Mouse (Mus musculus): Measurements from ENCODE around the gene Pofut1.

Pofut1 gene

DNA sequence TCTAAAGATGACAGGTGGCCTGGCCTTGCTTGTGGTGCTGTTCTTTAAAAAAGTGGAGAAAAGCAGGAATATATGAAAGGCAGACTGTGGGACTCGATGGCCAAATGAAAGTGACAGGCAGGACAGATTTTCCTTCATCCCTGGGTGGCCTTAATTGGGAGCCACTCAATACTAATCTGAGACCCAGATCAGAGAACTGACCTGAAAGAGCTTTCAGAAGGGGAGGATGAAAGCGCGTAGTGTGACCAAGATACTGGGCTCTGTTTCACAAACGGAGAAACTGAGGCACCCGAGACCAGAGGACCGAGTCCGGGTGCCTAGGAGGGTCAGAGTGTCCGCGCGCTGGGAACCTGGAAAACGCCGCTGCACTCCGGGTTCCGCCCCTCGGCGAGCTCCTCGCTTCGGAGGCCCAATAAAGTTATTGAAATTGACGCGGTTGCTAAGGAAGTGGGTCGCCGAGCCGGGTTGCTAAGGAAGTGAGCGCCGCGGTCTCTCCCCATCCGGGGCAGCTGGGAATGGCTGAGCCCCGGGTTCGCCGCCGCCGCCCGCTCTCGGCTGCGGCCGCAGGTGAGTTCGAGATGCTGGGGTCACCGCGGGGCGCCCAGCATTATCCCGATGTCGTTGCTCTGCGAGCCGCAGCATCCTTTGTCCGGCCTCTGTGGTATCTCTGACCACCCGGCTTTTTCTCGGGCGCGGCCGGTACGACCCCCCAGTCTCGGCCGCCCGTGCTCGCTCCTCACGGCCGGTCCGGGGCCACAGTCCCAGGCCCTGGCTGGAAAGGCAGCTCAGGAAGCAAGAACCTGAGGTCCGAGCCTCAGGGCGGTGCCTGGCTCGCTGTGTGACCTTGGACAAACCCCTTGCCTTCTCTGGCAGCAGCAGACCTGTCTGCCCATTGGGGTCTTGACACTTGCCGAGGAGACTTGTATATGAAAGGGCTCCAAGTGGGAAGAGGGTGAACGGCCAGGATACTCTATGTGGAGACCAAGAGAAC lies 49.9 kb downstream of the Pofut1 start, which contains the start of gene Kif3b:
Gene Kif3b (plus strand): TSS at position 476 of the 991 bp plus-strand sequence.
- DNase-seq = peak; percentile 86

DNA sequence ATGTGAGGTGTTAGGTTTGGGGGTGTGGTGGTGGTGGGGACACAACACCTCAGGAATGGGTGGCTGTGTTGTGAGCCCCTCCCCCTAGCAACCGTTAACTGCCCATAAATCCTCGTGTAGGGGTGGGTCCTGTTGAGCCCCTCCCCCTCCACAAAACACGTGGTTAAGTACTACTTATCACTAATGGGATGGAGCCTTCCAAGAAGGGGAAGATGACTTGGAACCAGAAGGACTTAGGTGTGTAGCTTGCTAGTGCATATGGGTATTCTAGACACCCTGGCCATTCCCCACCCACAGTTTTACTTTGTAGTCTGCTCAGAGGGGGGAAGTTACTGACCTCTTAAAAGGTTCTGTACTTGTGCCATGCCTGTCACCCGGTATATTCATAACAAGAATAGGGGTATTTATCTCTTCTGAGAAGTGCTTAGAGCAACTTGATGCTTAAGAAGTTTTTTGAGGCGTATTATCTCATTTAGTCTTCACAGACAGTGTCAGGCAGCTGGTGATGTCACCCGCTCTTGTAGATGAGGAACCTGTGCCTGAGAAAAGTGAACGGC lies 51.0 kb downstream of the Pofut1 start:
- peak; percentile 52 for DNase-seq

DNA sequence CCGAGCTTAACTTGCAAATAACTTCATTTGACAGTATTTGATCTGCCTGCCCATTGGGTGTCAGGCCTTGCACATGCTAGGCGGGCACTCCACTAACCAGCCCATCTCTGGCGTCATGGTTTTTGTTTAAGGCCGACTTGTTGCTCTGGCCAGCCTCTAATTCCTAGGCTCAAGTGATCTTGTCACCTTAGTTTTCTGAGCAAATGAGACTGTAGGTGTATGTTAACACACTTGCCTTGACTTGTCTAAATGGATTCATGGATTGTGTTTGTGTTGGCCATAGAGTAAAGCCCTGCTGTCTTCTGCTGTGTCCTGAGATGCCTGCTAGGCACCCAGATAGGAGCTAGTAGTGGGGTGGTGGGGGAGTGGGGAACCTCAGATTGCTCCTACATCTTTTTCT lies 53.9 kb downstream of the Pofut1 start:
- no peak for DNase-seq

DNA sequence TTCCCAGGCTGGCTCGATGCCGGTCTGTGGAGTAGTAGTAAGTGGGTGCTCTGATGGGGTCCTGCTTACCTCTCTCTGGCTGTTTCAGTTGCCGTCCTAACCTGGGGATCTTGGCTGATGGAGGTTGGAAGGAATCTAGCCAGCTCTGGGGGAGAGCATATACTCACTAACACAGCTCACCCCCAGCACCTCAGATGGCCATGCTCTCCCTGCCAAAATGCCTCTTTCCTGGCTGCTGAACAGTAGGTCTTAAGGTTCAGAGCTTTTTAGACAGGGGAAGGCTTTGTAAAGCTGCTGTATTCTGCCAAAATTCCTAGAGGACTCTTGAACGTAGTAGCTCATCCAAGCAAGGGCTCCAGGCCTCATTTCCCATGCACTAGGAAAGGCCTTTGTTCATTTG lies 56.4 kb downstream of the Pofut1 start:
- DNase-seq = peak; percentile 66

DNA sequence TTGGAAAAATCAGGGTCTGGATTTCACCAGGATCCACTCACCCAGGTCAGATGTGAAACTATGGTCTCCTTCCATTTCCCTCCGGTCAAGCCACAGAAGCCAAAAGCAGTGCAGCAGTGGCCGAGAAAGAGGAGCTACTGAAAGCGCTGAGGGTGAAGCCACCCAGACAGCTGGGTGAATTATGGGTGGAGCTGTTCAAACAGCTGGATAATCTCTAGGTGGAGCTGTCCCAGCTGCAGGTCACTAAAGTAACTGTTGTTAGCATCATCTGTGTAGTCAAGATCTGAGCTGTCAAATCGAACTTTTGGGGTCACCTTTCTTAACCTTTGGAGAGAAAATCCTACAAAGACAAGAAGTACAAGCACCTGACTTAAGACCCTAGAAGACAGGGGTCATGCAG lies 57.1 kb downstream of the Pofut1 start:
- no peak for DNase-seq

DNA sequence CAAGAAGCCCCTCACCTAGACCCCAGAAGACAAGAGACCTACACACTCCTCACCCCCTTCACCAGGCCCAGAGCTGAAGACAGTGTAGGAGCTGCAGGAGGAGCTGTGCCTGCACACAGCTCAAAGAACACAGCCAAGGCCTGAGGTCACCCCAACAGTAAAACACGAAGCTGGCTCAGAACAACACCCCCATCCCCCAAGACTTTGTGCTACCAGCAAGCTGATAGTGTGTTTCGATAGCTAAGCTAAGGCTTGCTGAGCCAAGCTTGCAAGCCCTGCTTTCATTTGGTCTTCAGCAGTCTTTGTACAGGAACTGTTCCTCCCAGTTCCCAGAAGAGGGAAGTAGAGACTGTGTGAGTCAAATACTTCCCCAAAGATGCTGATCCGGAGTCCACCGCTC lies 57.5 kb downstream of the Pofut1 start:
- no peak for DNase-seq

DNA sequence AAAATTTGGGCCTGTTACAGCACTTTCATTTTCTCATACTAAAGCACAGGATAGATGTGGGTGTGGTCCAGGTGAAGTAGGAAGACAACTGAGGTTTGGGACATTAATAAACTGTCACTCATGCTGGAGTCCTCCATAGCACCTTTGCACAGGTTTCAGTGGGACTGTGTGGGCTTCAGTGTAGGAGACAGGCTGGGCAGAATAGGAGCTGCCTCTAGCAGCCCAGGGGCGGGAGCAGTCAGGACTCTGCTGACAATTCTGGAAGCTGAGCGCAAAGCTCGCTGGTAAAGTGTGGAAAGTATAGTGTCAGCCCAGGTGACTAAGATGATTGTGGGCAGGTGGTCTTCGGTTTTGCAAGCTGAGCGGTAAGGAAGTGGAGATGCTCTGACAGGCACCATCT lies 59.8 kb downstream of the Pofut1 start:
- no peak for DNase-seq

DNA sequence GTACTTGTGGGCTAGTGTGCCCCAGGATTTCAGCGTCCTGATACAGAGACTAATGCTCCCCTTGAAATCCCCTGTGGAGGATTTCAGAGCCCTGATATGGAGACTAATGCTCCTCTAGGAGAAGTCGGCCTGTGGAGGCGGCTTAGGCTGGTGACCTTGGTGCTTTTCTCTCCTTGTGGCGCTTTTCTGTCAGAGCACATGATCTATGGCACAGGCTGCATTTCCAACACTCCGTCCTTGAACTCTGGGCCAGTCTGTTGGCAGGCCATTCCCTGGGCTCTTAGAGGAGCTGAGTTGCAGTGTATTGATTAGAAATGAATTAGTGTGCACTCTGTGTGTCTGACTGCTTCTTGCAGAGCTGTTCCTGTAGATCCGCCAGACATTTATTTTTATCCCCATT lies 63.9 kb downstream of the Pofut1 start:
- no peak for DNase-seq

DNA sequence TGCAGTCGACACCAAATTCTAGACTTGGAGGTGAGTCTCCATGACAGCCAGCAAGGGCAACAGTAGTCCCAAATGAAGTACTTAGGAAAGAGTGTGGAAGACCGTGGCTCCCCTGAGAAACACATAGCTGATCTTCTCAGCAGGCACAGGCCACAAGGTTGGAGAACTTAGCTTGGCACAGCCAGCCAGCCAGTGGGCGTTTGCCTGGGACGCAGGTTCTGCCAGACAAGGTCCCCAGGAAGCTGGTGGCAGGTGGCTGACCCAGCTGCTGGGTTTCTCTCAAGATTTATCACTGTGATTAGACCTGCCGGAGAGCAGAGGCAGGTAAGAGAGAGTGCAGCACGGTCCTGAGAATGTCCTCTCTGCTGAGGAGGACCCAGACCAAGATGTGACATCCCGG lies 67.3 kb downstream of the Pofut1 start:
- DNase-seq = peak; percentile 30

DNA sequence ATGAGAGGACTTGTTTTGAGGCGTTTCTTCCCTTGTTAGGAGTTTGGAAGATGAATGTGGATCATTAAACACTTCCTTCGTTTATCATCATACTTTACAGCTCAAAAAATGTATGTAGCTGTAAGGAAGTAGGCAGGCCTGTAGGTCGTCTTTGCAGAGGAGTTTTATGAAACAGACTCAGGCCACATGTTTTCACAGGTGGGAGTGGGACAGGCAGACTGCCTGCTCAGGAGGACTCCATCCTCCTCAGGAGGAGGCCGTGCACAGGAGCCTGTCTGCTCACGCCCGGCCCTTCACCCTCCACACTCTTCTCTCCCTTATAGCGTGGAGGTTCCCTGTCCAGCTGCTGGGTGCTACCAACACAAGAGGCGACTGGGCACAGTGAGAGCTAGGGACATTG lies 67.8 kb downstream of the Pofut1 start:
- no peak for DNase-seq

DNA sequence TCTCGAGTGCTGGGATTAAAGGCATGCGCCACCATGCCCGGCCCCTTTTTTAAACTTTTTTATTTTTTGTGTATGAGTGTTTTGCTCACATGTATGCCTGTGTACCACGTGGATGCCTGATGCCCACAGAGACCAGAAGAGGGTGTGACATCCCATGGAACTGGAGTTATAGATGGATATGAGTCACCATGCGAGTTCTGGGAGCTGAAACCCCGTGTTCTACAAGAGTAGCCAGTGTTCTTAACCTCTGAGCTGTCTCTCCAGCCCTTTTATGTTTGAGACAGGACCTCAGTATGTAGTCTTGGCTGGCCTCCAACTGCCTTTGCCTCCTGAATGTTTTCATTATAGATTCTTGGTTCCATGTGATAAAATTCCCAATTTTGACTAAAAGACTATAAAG lies 68.9 kb downstream of the Pofut1 start:
- no peak for DNase-seq

DNA sequence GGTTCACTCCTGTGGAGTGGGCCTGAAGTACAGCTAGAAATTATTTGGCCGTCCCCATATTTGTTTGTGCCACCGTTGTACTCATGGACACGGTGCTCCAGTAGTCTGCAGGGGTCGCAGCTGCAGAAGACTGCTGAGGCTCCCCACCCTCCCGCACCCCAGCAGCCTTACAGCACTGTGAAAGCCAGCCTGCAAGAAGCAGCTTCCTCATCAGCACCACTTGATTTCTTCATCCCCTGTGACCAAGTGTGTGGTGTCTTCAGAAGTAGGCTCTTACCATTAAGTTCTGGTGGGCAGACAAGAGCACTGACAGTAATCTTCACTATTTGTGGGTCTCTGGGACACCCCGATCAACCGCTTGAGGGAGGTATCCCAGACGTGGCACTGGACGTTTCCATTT lies 71.6 kb downstream of the Pofut1 start:
- DNase-seq = no peak

DNA sequence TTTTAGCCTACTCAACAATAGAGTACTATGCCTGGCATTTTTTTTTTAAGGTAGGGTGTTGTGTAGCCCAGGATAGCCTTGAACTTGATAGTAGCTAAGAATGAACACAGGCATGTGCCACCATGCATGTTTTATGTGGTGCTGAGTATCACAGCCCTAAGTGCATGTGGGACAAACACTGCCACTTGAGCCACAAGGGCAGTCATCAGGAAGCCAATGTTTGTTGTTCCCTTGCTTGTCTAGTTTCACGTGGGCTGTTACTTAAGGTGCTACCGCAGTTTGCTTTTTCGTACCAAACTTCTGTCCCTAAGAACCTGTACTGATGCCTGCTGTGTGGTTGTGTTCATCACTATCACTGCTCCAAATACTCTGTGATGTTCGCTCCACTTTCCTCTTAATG lies 77.1 kb downstream of the Pofut1 start:
- no peak for DNase-seq

DNA sequence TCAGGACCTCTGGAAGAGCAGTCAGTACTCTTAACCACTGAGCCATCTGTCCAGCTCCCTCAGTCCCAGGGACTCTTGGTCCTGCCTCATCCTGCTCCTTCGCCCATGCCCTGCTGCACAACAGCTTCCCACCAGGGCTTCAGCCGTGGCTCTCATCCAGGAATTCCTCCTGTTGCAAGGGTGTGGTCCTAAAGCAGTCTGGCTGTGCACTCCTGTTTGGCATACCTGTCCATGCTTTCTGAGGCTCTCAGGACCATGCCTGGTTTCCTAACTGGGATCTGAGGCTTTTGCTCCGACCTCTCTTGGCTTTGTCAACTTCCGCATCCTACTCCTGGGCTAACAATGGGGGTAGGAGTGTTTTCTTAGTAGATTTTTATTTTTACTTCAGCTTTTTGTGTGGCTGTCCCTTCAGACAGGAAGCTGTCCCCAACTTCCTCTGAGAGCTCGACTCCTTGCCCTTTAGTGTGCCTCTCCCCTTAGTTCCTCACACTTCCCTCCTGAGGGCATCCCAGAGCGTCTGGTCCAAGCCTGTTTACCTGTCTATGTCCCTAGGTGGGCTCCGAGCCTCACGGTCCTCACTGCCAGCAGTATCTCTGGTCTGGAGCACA lies 77.8 kb downstream of the Pofut1 start:
- no peak for DNase-seq
